Mouse (Mus musculus): ENCODE results near the gene Lbr.

Lbr gene

GRCm38 (mm10) chr1:181862676-181863374, 20.0 kb upstream of the Lbr start:
- no peak for TF ChIP-seq GATA4 (IDR thresholded peaks at IDR 0.05; ENCODE audit: insufficient replicate concordance, low read length)

- no peak for TF ChIP-seq GATA4 (IDR thresholded peaks at IDR 0.05; ENCODE audit: insufficient replicate concordance, low read length)
These were observed 18.5 kb upstream of the Lbr start for GRCm38 (mm10) chr1:181861181-181861902.

GRCm38 (mm10) chr1:181860659-181861058, 17.8 kb upstream of the Lbr start:
- peak; percentile 29; the same call in 1 of the 2 replicates for TF ChIP-seq GATA4 (IDR thresholded peaks at IDR 0.05; ENCODE audit: insufficient replicate concordance, low read length)

- no peak for TF ChIP-seq GATA4 (IDR thresholded peaks at IDR 0.05; ENCODE audit: insufficient replicate concordance, low read length)
These were observed 13.5 kb upstream of the Lbr start for GRCm38 (mm10) chr1:181856329-181856728.

- no peak for TF ChIP-seq GATA4 (IDR thresholded peaks at IDR 0.05; ENCODE audit: insufficient replicate concordance, low read length)
These were observed 12.0 kb upstream of the Lbr start for GRCm38 (mm10) chr1:181854829-181855228.

- TF ChIP-seq GATA4 (IDR thresholded peaks at IDR 0.05; ENCODE audit: insufficient replicate concordance, low read length) = no peak
These were observed 10.4 kb upstream of the Lbr start for GRCm38 (mm10) chr1:181853081-181853736.

- TF ChIP-seq GATA4 (IDR thresholded peaks at IDR 0.05; ENCODE audit: insufficient replicate concordance, low read length) = no peak
These were observed 9.6 kb upstream of the Lbr start for GRCm38 (mm10) chr1:181852466-181852865.

- TF ChIP-seq GATA4 (IDR thresholded peaks at IDR 0.05; ENCODE audit: insufficient replicate concordance, low read length) = no peak
These were observed 8.9 kb upstream of the Lbr start for GRCm38 (mm10) chr1:181851521-181852310.

- no peak for TF ChIP-seq GATA4 (IDR thresholded peaks at IDR 0.05; ENCODE audit: insufficient replicate concordance, low read length)
These were observed 7.6 kb upstream of the Lbr start for GRCm38 (mm10) chr1:181850441-181850840.

GRCm38 (mm10) chr1:181848210-181848609, 5.4 kb upstream of the Lbr start:
- no peak for TF ChIP-seq GATA4 (IDR thresholded peaks at IDR 0.05; ENCODE audit: insufficient replicate concordance, low read length)

GRCm38 (mm10) chr1:181847396-181847795, 4.5 kb upstream of the Lbr start:
- TF ChIP-seq GATA4 (IDR thresholded peaks at IDR 0.05; ENCODE audit: insufficient replicate concordance, low read length) = no peak

GRCm38 (mm10) chr1:181845767-181846166, 2.9 kb upstream of the Lbr start:
- no peak for TF ChIP-seq GATA4 (IDR thresholded peaks at IDR 0.05; ENCODE audit: insufficient replicate concordance, low read length)

GRCm38 (mm10) chr1:181844874-181845547, 2.2 kb upstream of the Lbr start:
- TF ChIP-seq GATA4 (IDR thresholded peaks at IDR 0.05; ENCODE audit: insufficient replicate concordance, low read length) = no peak

GRCm38 (mm10) chr1:181841864-181842672, 778 bp downstream of the Lbr start:
- peak; percentile 97; the same call in 1 of the 2 replicates for TF ChIP-seq GATA4 (IDR thresholded peaks at IDR 0.05; ENCODE audit: insufficient replicate concordance, low read length)
